Mouse (Mus musculus) retina, postnatal 7 days (tissue): ENCODE data around the gene Scaf4.
"Not testable (repeated sequence)": the region's sequence is repeated elsewhere in the genome, so short reads cannot be mapped to it uniquely, and the experiment has no call there.

Experiments
- DNase-seq: peaks from one replicate; pipeline ENCODE4 v3.0.0-alpha.2; 2012; ENCODE audit warnings: low read depth, low spot score

Gene Scaf4

GRCm38 (mm10) chr16:90291675-90292074 lies 7.4 kb upstream of the Scaf4 start:
- no peak for DNase-seq

GRCm38 (mm10) chr16:90290962-90291361 lies 6.7 kb upstream of the Scaf4 start:
- no peak for DNase-seq

- no peak for DNase-seq
Observed at GRCm38 (mm10) chr16:90284916-90285315, 613 bp upstream of the Scaf4 start.

- DNase-seq: peak; percentile 23
Observed at GRCm38 (mm10) chr16:90283266-90283904, 918 bp downstream of the Scaf4 start.

- no peak for DNase-seq
Observed at GRCm38 (mm10) chr16:90282620-90283265, 1.6 kb downstream of the Scaf4 start.

DNA sequence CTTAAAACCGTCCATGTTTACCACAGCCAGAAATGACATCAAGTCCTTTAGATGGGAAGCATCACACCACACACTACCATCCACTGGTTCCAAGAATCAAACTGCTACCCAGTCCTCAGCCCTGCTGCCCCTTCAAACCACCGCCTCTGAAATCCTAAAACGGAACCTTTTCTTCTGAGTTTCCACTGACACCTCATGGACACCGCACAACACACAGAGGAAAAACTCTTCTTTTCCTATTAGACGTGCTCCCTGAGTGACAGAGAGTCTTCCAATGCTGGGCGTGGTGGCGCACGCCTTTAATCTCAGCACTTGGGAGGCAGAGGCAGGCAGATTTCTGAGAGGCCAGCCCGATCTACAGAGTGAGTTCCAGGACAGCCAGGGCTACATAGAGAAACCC lies 2.9 kb downstream of the Scaf4 start:
- DNase-seq: no peak

DNA sequence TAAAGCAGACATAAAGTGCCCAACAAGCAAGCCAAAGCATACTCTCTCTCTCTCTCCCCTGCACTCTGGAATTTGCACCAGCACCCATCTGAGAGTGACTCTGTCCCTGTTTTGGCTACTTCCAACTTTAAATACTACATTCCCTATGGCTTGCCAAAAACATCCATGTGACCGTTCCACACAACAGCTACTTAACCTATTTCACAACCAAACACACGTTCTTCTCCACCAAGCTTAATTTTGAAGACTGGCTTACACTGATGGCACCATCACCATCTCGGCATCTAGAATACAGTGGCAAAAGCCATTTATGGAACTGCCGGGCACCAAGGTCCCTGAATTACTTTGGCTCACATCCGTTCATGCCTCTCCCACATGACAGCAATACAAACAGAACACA lies 3.3 kb downstream of the Scaf4 start:
- DNase-seq: no peak

- no peak for DNase-seq
Observed at GRCm38 (mm10) chr16:90280515-90280914, 3.8 kb downstream of the Scaf4 start.

- DNase-seq: no peak
Observed at GRCm38 (mm10) chr16:90279058-90279457, 5.2 kb downstream of the Scaf4 start.

DNA sequence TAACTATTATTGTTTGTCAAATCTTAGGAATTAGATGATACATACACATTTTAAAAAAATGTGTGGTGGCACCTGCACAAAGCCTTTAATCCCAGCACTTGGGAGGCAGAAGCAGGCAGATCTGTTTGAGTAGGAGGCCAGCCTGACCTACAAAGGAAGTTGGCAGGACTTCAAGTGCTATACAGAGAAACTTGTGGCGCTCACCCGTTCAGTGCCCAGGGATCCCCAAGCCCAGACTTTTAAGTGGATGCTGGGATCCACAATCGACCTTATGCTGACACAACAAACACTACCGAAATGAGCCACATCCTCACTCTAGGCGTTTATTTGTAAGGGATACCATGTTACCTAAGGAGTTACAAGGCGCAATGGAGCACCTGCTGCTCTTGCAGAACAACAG lies 8.8 kb downstream of the Scaf4 start:
- DNase-seq: no peak

GRCm38 (mm10) chr16:90266581-90266980 lies 17.7 kb downstream of the Scaf4 start:
- no peak for DNase-seq

DNA sequence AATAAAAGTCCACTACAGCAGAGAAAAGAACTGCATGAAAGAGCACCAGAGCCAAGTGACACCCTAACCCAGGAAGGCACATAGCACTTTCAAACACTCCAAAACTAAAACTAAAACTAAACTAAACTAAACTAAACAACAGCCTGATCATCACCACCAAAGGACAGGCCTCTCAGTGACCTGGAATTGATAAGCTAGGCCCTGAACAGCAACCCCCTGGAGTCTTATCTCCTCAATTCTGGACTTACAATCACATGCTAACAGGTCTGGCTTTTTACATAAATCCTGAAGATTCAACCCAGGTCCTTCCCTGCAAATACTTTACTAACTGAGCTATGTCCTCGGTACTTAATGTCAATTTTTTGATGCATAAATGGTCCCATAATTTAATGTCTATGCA lies 19.2 kb downstream of the Scaf4 start:
- no peak for DNase-seq

DNA sequence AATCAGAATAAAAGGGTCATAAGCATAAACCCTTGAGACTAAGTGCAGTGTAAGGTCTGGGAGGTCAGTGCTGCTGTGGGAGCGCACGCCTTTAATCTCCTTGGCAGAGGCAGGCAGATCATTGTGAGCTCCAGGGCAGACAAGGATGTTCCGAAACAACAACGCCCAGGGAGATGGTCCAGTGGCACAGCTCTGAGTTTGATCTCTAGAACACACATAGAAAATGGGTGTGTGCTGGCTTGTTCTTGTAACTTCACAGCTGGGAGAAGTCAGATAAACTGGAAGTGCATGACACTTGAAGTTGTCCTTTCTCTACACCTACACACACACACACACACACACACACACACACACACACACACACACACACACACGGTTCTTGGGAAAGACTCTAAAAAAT lies 20.3 kb downstream of the Scaf4 start:
- DNase-seq: no peak

- no peak for DNase-seq
Observed at GRCm38 (mm10) chr16:90261791-90262190, 22.5 kb downstream of the Scaf4 start.

GRCm38 (mm10) chr16:90260097-90260496 lies 24.2 kb downstream of the Scaf4 start:
- no peak for DNase-seq

- no peak for DNase-seq
Observed at GRCm38 (mm10) chr16:90259623-90260022, 24.7 kb downstream of the Scaf4 start.

DNA sequence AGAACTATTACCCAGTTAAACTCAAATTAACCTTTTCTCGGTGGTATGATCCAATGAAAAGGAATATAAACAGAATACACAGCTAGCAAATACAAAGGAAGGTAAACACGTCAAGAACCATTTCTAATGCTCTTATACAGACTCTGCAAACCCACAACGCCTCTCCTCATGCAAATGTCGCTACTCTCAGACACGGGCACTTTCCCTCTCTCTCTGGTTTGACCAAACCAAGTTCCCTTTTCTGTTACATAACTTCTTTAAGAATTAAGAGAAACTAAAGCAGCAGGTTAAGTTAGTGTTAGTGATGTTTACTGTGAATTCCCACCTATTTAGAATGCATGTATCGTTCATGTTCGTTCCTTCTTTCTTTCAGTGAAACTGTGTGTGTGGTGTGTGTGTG lies 25.4 kb downstream of the Scaf4 start:
- no peak for DNase-seq

GRCm38 (mm10) chr16:90252521-90252920 lies 31.8 kb downstream of the Scaf4 start:
- DNase-seq: no peak

- not testable (repeated sequence) for DNase-seq
Observed at GRCm38 (mm10) chr16:90251256-90251655, 33.0 kb downstream of the Scaf4 start.

- no peak for DNase-seq
Observed at GRCm38 (mm10) chr16:90250099-90250498, 34.2 kb downstream of the Scaf4 start.

DNA sequence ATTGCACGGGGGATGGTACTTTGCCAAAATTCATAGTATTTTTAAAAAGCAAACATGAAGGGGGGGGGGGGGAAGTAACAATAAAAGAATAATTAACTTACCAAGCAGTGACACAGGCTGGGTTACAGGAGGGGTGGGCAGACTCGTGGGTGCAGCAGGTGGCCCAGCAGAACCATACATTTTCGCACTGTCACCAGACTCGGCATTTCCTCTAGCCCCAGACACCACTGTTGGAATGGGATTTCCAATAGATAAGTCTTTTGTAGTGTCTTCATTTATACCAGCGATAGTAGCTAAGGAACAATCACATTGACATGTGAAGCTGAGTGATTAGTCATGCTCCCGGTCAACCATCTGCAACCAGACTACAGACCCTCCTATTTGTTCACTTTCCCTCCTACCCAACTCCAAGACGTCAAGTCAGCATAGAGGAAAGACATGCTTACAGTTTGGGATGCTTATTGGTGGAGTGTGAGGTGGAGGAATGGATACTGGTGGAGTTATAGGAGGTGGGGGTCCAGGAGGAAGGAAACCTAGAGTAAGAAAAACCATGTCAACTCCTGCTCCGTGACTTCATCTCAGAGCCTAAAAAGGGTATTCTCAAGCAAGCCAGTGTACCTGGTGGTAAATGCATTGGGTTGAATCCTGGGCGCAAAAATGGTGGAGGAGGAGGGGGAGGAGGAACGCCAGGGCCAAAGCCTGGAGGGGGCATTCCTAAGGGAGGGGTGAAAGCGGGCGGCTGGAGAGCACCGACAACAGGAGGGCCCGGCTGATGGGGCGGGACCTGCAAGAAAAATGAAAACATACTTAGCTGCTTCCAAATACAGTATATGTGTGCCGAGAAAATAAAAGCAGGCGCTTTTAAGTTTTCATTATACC lies 41.6 kb downstream of the Scaf4 start:
- no peak for DNase-seq

- no peak for DNase-seq
Observed at GRCm38 (mm10) chr16:90241875-90242274, 42.4 kb downstream of the Scaf4 start.
